Mouse (Mus musculus) hematopoietic stem cell, adult 5-6 weeks (primary cell): ENCODE measurements around the gene Cyp2t4. TPM values are rescaled to one million over a fixed set of nuclear protein-coding genes. Genes with fewer than 3 reads are reported as not detected.

Source experiments
- ATAC-seq, 2 experiments: fragments of 125-278 bp in 1 of 2; replicated peaks in 1 of 2; 2 replicates each; pipeline ENCODE4 v1.8.0; 2016 to 2017; ENCODE audit warnings: inconsistent platforms in 2 of 2, mild to moderate bottlenecking in 2 of 2, moderate number of reproducible peaks in 2 of 2, low read depth in 1 of 2, moderate TSS enrichment in 1 of 2; ENCODE audit not compliant: low FRiP score in 2 of 2, poor library complexity in 2 of 2, severe bottlenecking in 2 of 2, insufficient read depth in 1 of 2, low TSS enrichment in 1 of 2
- total RNA-seq: library from RNA; stranded (forward); fragments of 172-1452, 232-1000 nt; gene quantifications from 2 replicates; pipeline ENCODE4 v1.2.3, GENCODE M21; 2017

Cyp2t4 gene
- total RNA-seq, 1 experiment from 2014 or later: not detected

GRCm38 (mm10) chr7:27174896-27175295 lies 21.4 kb downstream of the Cyp2t4 start:
- no peak for ATAC-seq

DNA sequence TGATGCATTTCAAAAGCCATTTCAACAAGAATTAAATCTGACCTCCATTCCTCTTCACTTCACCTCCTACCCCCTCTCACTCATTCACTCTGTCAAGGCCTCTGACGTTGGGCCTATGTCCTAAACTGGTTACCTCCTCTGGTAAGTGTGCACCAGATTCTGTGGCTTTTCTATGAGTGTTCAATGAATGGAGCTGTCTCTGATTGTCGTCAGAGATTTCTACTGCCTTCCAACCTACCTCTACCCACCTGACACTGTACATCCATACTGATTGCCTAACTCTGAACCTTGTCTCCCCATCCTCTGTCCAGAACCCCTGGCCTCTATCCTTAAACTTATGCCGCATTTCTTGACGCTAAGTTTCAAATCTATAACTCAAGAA lies 24.4 kb downstream of the Cyp2t4 start:
- 0 out of 4 replicates have a peak, but pooled peaks of 1 of the 2 experiments have one; percentile 1 for ATAC-seq

GRCm38 (mm10) chr7:27178324-27179216 lies 25.1 kb downstream of the Cyp2t4 start, which contains the start of gene Rab4b:
Gene Rab4b, minus strand, starts transcription at chr7:27178896.
- peak; percentile 96 to 97 for ATAC-seq

GRCm38 (mm10) chr7:27179217-27179918 lies 25.9 kb downstream of the Cyp2t4 start:
- ATAC-seq: 0 out of 4 replicates have a peak, but pooled peaks of 1 of the 2 experiments have one; percentile 0

GRCm38 (mm10) chr7:27180036-27180435 lies 26.5 kb downstream of the Cyp2t4 start:
- no peak for ATAC-seq

- ATAC-seq: no peak
These were observed 27.6 kb downstream of the Cyp2t4 start, which contains the start of the genes Gm21983 and Mia for GRCm38 (mm10) chr7:27180837-27181695. Gene Gm21983, minus strand, starts transcription at chr7:27181086. Gene Mia, minus strand, starts transcription at chr7:27181157.

DNA sequence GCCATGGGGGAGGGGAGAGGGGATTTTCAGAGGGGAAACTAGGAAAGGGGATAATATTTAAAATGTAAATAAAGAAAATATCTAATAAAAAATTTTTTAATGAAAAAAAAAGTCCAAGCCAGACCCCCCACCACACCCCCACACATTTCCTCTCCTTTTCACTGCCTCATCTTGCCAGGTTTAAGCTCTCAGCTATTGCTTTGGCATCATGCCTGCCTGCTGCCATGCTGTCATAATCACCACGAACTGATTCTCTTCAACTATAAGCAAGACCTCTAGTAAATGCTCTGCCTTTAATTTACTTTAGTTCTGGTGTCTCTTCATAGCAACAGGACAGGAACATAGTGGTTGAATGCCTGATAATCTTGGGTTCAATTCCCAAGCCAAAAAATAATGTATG lies 29.0 kb downstream of the Cyp2t4 start:
- no peak for ATAC-seq

GRCm38 (mm10) chr7:27184964-27185363 lies 31.4 kb downstream of the Cyp2t4 start:
- peak; percentile 64 to 73; a peak in 3 of 4 replicates for ATAC-seq

DNA sequence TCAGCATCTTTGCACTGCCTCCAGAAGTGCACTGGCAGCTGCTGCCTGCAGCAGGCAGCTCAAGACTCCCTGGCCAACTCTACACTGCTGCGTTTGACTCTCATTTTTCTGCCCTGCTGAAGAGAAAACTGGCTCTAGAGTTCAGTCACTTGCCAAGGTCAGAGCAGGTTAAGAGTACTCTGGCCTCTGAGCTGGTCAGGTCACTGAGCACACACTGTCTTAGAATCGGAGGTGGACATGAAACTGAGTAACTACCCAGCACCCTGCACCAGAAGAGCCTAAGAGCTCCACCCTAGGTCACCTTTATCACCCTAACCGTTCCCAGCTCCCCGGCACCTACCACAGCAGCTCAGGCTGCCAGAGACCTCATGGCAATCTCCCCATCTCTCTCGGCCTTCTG lies 32.5 kb downstream of the Cyp2t4 start:
- ATAC-seq: no peak

DNA sequence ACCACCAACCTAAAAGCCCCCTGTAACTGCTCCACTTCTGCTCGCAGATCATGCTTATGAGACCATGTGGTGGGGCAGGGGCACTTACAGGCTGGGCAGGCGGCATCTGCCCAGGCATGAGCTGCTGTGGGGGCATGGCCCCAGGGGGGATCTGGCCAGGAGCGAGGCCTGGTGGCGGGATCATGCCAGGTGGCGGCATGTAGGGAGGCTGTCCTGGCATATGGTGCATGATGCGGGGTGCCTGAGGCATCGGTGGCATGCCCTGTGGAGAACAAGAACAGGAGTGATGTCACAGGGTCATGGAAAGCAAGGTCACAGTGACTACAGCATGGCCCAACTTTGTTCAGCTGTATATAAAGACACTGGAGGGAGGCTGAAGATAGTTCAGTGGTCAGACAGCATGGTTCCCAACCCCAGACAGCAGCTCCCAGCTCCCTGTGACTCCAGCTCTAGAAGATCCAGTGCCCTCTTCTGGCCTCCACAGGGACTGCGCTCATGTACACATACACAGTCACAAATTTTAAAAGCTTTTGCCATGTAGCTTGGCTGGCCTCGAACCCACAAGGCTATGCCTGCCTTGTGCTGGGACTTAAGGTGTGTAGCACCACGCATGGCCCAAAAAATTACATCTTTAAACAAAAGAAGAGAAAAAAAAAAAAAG lies 35.9 kb downstream of the Cyp2t4 start:
- no peak for ATAC-seq

DNA sequence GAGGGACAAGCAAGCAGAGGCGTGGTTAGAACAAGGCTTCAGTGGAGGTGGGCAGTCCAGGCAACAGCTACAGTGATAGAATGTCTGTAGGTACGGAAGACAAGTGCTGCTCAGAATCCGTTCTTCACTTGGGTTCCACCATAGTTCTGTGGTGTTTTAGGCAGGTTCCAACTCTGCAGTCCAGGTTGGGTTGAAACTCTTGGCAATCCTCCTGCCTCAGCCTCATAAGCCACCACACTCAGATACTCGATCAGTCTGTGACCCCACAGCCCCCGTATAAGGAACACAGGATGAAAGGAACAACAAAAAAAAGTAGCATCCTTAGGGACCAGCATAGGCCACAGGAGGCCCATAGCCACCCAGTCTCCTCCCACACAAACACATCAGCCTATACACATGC lies 38.9 kb downstream of the Cyp2t4 start:
- ATAC-seq: no peak

GRCm38 (mm10) chr7:27193731-27194130 lies 40.2 kb downstream of the Cyp2t4 start:
- ATAC-seq: no peak

- ATAC-seq: peak; percentile 96
These were observed 42.4 kb downstream of the Cyp2t4 start, which contains the start of the genes BC024978 and Snrpa for GRCm38 (mm10) chr7:27195681-27196611. Gene BC024978, plus strand, starts transcription at chr7:27195781. Gene Snrpa, minus strand, starts transcription at chr7:27196271.

DNA sequence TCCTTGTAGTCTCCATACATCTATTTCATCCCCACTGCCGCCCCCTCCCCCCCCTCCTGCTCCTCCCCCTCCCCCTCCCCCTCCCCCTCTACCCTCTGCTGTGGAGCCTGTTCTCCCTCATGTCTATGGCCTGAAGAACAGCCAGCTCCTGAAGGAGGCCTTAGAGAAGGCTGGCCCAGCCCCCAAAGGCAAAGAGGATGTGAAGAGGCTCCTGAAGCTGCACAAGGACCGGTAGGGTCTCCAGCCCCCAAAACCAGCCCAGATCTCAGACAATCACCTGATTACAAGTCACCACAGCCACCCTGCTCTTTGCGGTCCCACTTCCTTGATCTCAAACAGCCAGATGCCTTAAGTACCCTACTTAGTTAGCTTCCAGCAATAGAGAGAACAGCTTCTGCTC lies 43.6 kb downstream of the Cyp2t4 start:
- ATAC-seq: no peak

GRCm38 (mm10) chr7:27197634-27198033 lies 44.1 kb downstream of the Cyp2t4 start:
- no peak for ATAC-seq

DNA sequence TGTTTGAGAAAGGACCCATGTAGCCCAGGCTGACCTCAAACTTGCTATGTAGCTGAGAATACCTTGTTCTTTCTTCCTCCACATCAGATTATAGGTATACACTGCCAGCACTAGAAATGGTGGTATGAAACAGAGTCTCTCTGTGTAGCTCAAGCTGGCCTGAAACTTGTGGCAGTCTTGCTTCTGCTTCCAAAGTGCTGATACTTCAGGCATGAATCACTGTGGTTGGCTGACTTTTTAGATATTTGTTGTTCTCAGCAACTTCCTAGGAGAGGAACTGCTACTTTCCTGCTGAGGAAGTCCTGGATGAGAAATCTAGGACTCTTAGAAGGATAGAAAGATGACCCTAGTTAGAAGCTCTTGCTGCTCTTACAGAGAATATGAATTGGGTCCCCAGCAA lies 44.8 kb downstream of the Cyp2t4 start:
- ATAC-seq: no peak
